Mouse (Mus musculus) intestine, embryonic 15.5 days (tissue): ENCODE results near the gene Zfp791. TPM values are rescaled to one million over a fixed set of nuclear protein-coding genes. Genes with fewer than 3 reads are reported as not detected.
"Not testable (repeated sequence)": the region's sequence is repeated elsewhere in the genome, so short reads cannot be mapped to it uniquely, and the experiment has no call there.

Experiments used
- ATAC-seq: fragments of 200-750 bp; cut with Nextera tagmentation; 2 replicates; pipeline ENCODE4 v1.8.0; 2017; ENCODE audit warnings: moderate TSS enrichment, moderate library complexity
- H3K27ac ChIP-seq: fragments of 300-500 bp; sonication (generic); 2 replicates; pipeline ENCODE4 v1.5.1; 2015; ENCODE audit warnings: mild to moderate bottlenecking, inconsistent platforms
- H3K27me3 ChIP-seq: fragments of 300-500 bp; sonication (generic); replicated peaks from 2 replicates; pipeline ENCODE4 v1.6.1; 2015; ENCODE audit warnings: inconsistent platforms
- H3K36me3 ChIP-seq: fragments of 300-500 bp; sonication (generic); 2 replicates; pipeline ENCODE4 v1.6.1; 2015; ENCODE audit warnings: inconsistent platforms
- H3K4me1 ChIP-seq: fragments of 300-500 bp; sonication (generic); replicated peaks from 2 replicates; pipeline ENCODE4 v1.6.1; 2015; ENCODE audit warnings: inconsistent platforms
- H3K4me2 ChIP-seq: fragments of 300-500 bp; sonication (generic); replicated peaks from 2 replicates; pipeline ENCODE4 v1.6.1; 2015; ENCODE audit warnings: mild to moderate bottlenecking, inconsistent platforms
- H3K4me3 ChIP-seq: fragments of 300-500 bp; sonication (generic); replicated peaks from 2 replicates; pipeline ENCODE4 v1.5.1; 2015; ENCODE audit warnings: inconsistent platforms
- H3K9ac ChIP-seq: fragments of 300-500 bp; sonication (generic); 2 replicates; pipeline ENCODE4 v1.6.1; 2015; ENCODE audit warnings: inconsistent platforms
- H3K9me3 ChIP-seq: fragments of 300-500 bp; sonication (generic); 2 replicates; pipeline ENCODE4 v1.6.1; 2016; ENCODE audit warnings: inconsistent platforms
- WGBS: fragments of 180-500 bp; shearing (Covaris S2); methylation state at CpG from one replicate; pipeline ENCODE4 v1.1.7; 2015; 5-methylcytosine and 5-hydroxymethylcytosine counted together
- polyA plus RNA-seq: library from polyadenylated mRNA; unstranded; fragments of >200 nt; fragmentation: Nextera tagmentation; extraction: Ambion mirVana; gene quantifications from 2 replicates; pipeline ENCODE4 v1.2.1, GENCODE M21; 2015

Zfp791 gene
- 2.7 TPM in 2 replicates for polyA plus RNA-seq

GRCm38 (mm10) chr8:85122995-85123394, at the start of gene Zfp791:
TSS of gene Zfp791 (minus strand) at chr8:85123095.
- Histone ChIP-seq H3K36me3 (no peaks in the 10 kb centered on the region), H3K9ac (no peak within 1 kb of the TSS), H3K27ac (no peak within 1 kb of the TSS), H3K4me3 (no peak within 1 kb of the TSS), H3K4me1 (no peaks in the 10 kb centered on the region), H3K9me3 (no peaks in the 10 kb centered on the region), H3K27me3 (no peaks in the 10 kb centered on the region), H3K4me2 (no peak within 1 kb of the TSS)
- no peak for ATAC-seq
- 78% methylated on average over 3 of the region's 3 CpGs for WGBS

- H3K27me3 ChIP-seq: no peaks in the 10 kb centered on the region
- no peak overlapping the region for H3K4me2 ChIP-seq
- H3K9me3 ChIP-seq: no peaks in the 10 kb centered on the region
- no peak for ATAC-seq
- no peak overlapping the region for H3K9ac ChIP-seq
- no peak overlapping the region for H3K27ac ChIP-seq
- WGBS: 25% methylated on average over 14 of the region's 14 CpGs
- H3K4me3 ChIP-seq: no peak overlapping the region
- no peaks in the 10 kb centered on the region for H3K4me1 ChIP-seq
- no peaks in the 10 kb centered on the region for H3K36me3 ChIP-seq
Measured at GRCm38 (mm10) chr8:85171291-85171690, 48.4 kb upstream of the Zfp791 start.

- H3K4me2 ChIP-seq: no peak within 1 kb of the TSS
- H3K27me3 ChIP-seq: no peaks in the 10 kb centered on the region
- H3K36me3 ChIP-seq: no peaks in the 10 kb centered on the region
- no peak within 1 kb of the TSS for H3K9ac ChIP-seq
- 84% methylated on average over 3 of the region's 3 CpGs for WGBS
- no peak for ATAC-seq
- no peak within 1 kb of the TSS for H3K27ac ChIP-seq
- no peaks in the 10 kb centered on the region for H3K4me1 ChIP-seq
- H3K4me3 ChIP-seq: no peak within 1 kb of the TSS
- peaks cover 5% of the 10 kb centered on the region for H3K9me3 ChIP-seq
Measured at GRCm38 (mm10) chr8:85151624-85152023, 28.7 kb upstream of the Zfp791 start, which contains the start of gene Cks1brt. TSS of gene Cks1brt (plus strand) at chr8:85151924.

GRCm38 (mm10) chr8:85142516-85142915, 19.6 kb upstream of the Zfp791 start:
- WGBS: 94% methylated on average over 4 of the region's 4 CpGs
- Histone ChIP-seq H3K27me3 (no peaks in the 10 kb centered on the region), H3K4me3 (no peak overlapping the region), H3K4me2 (no peak overlapping the region), H3K4me1 (no peaks in the 10 kb centered on the region), H3K36me3 (no peaks in the 10 kb centered on the region), H3K27ac (no peak overlapping the region), H3K9me3 (no peaks in the 10 kb centered on the region), H3K9ac (no peak overlapping the region)
- no peak for ATAC-seq

GRCm38 (mm10) chr8:85135690-85136089, 12.8 kb upstream of the Zfp791 start:
- not testable (repeated sequence) for H3K4me2 ChIP-seq, ATAC-seq, H3K9ac ChIP-seq, H3K36me3 ChIP-seq, H3K27ac ChIP-seq, H3K4me1 ChIP-seq, H3K4me3 ChIP-seq, H3K27me3 ChIP-seq, H3K9me3 ChIP-seq
- WGBS: 90% methylated on average over 2 of the region's 2 CpGs

GRCm38 (mm10) chr8:85132335-85132734, 9.4 kb upstream of the Zfp791 start:
- no peaks in the 10 kb centered on the region for H3K36me3 ChIP-seq
- peaks cover 2% of the 10 kb centered on the region; the same call in 1 of the 2 replicates for H3K4me1 ChIP-seq
- no peak overlapping the region for H3K4me3 ChIP-seq
- H3K4me2 ChIP-seq: no peak overlapping the region
- H3K9ac ChIP-seq: no peak overlapping the region
- no peaks in the 10 kb centered on the region for H3K27me3 ChIP-seq
- no peaks in the 10 kb centered on the region for H3K9me3 ChIP-seq
- ATAC-seq: peak; percentile 80
- 83% methylated on average over 1 of the region's 1 CpGs for WGBS
- H3K27ac ChIP-seq: no peak overlapping the region

GRCm38 (mm10) chr8:85123691-85124090, 796 bp upstream of the Zfp791 start:
- WGBS: 87% methylated on average over 8 of the region's 8 CpGs
- H3K4me3 ChIP-seq: no peak overlapping the region
- H3K4me1 ChIP-seq: no peaks in the 10 kb centered on the region
- no peak overlapping the region for H3K27ac ChIP-seq
- no peak overlapping the region for H3K4me2 ChIP-seq
- no peaks in the 10 kb centered on the region for H3K9me3 ChIP-seq
- no peak overlapping the region for H3K9ac ChIP-seq
- no peak for ATAC-seq
- no peaks in the 10 kb centered on the region for H3K27me3 ChIP-seq
- H3K36me3 ChIP-seq: no peaks in the 10 kb centered on the region

GRCm38 (mm10) chr8:85120251-85120650, 2.6 kb downstream of the Zfp791 start:
- H3K36me3 ChIP-seq, H3K4me2 ChIP-seq, H3K9ac ChIP-seq, H3K4me3 ChIP-seq, H3K27me3 ChIP-seq, H3K9me3 ChIP-seq, ATAC-seq, H3K27ac ChIP-seq, H3K4me1 ChIP-seq: not testable (repeated sequence)
- WGBS: 79% methylated on average over 5 of the region's 5 CpGs

- peak overlapping the region; percentile 79 for H3K27ac ChIP-seq
- WGBS: 5% methylated on average over 37 of the region's 37 CpGs
- no peaks in the 10 kb centered on the region for H3K4me1 ChIP-seq
Measured at GRCm38 (mm10) chr8:85119052-85119981, 3.6 kb downstream of the Zfp791 start.

GRCm38 (mm10) chr8:85116984-85117383, 5.9 kb downstream of the Zfp791 start:
- Histone ChIP-seq H3K9me3 (no peaks in the 10 kb centered on the region), H3K36me3 (no peaks in the 10 kb centered on the region), H3K27ac (no peak overlapping the region), H3K9ac (no peak overlapping the region), H3K4me1 (no peaks in the 10 kb centered on the region), H3K4me3 (no peak overlapping the region), H3K4me2 (no peak overlapping the region), H3K27me3 (no peaks in the 10 kb centered on the region)
- no peak for ATAC-seq
- WGBS: 51% methylated on average over 7 of the region's 7 CpGs

More at GRCm38 (mm10) chr8:85119052-85119981, 3.6 kb downstream of the Zfp791 start:
- ATAC-seq: peak; percentile 97
- H3K36me3 ChIP-seq: no peaks in the 10 kb centered on the region
- H3K9ac ChIP-seq: peak overlapping the region; percentile 76
- peak overlapping the region; percentile 67 for H3K4me3 ChIP-seq
- no peaks in the 10 kb centered on the region for H3K27me3 ChIP-seq
- H3K4me2 ChIP-seq: peak overlapping the region; percentile 86
- H3K9me3 ChIP-seq: no peaks in the 10 kb centered on the region

GRCm38 (mm10) chr8:85115501-85115900, 7.4 kb downstream of the Zfp791 start:
- Histone ChIP-seq H3K4me2 (no peak overlapping the region), H3K27me3 (no peaks in the 10 kb centered on the region), H3K36me3 (peaks cover 9% of the 10 kb centered on the region), H3K9me3 (no peaks in the 10 kb centered on the region), H3K4me1 (no peaks in the 10 kb centered on the region), H3K9ac (no peak overlapping the region), H3K4me3 (no peak overlapping the region), H3K27ac (no peak overlapping the region)
- ATAC-seq: no peak
- 84% methylated on average over 4 of the region's 4 CpGs for WGBS

- Histone ChIP-seq H3K4me2 (no peak overlapping the region), H3K27me3 (no peaks in the 10 kb centered on the region), H3K4me3 (no peak overlapping the region), H3K9ac (no peak overlapping the region), H3K4me1 (no peaks in the 10 kb centered on the region), H3K27ac (no peak overlapping the region), H3K36me3 (peaks cover 21% of the 10 kb centered on the region), H3K9me3 (no peaks in the 10 kb centered on the region)
- 92% methylated on average over 10 of the region's 10 CpGs for WGBS
- ATAC-seq: no peak
Measured at GRCm38 (mm10) chr8:85113241-85113640, 9.7 kb downstream of the Zfp791 start.
